Comparison of ENCODE assay signal across 26 mouse cellular contexts in the genomic region with DNA sequence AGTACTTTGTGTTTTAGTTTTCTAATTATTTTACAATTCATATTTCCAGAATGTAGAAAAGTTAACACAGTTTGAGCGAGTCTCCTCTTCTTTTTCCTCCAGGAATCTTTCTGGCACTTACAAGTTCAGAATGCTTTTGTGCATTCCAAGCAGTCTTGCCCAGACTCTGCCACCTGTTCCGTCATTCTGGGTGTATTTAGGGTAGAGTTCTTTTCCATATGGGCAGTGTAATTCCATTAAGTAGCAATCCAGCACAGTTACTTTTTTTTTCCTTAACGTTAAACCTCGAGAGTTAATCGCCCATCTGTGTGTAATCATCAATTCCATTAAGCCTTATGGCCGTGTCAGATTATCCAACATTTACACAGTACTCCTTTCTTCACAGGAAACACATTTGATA.
DNase-seq lines count a peak whose midpoint lies in the region; ATAC-seq lines count a peak whose summit lies in the region.
"Had no signal": no experiment of that assay in that cellular context is flagged by ENCODE, and none has a peak within 500 bp of the region (broad histone marks: within the 10 kb centered on the region; RNA-seq: fewer than 3 reads in every experiment).

No protein-coding gene starts in this region.

- H3K9ac ChIP-seq in midbrain, embryonic 14.5 days (replicated peaks; ENCODE audit: low read length) = no peak overlapping the region
- H3K9ac ChIP-seq: embryonic facial prominence, embryonic 12.5 days; hindbrain, embryonic 15.5 days; liver, embryonic 14.5 days; midbrain, embryonic 13.5 days had no signal

- H3K27me3 ChIP-seq in midbrain, embryonic 14.5 days (ENCODE audit: control insufficient read depth, insufficient read depth, low read length) = no peaks in the 10 kb centered on the region
- H3K27me3 ChIP-seq: embryonic facial prominence, embryonic 12.5 days; hindbrain, embryonic 15.5 days; midbrain, embryonic 13.5 days had no signal

- no peaks in the 10 kb centered on the region for H3K4me1 ChIP-seq in midbrain, embryonic 14.5 days (ENCODE audit: control insufficient read depth, insufficient read depth, low read length)
- H3K4me1 ChIP-seq: embryonic facial prominence, embryonic 12.5 days; hindbrain, embryonic 10.5 days; hindbrain, embryonic 15.5 days; midbrain, embryonic 13.5 days had no signal

- 85% methylated on average over 6 of the region's 6 CpGs for WGBS in midbrain, embryonic 14.5 days

- H3K9me3 ChIP-seq in midbrain, embryonic 14.5 days (ENCODE audit: control insufficient read depth, low read length) = no peaks in the 10 kb centered on the region
- H3K9me3 ChIP-seq: embryonic facial prominence, embryonic 12.5 days; hindbrain, embryonic 10.5 days; hindbrain, embryonic 15.5 days; midbrain, embryonic 13.5 days had no signal

- no peak overlapping the region for H3K4me3 ChIP-seq in midbrain, embryonic 14.5 days (replicated peaks; ENCODE audit: low read depth, low read length)
- H3K4me3 ChIP-seq: embryonic facial prominence, embryonic 12.5 days; hindbrain, embryonic 10.5 days; hindbrain, embryonic 15.5 days; midbrain, embryonic 13.5 days had no signal

- peak; percentile 59; the same call in 1 of the 2 replicates for ATAC-seq in frontal cortex, adult (ENCODE audit: low TSS enrichment)
- ATAC-seq in midbrain, embryonic 14.5 days (ENCODE audit: low FRiP score, low TSS enrichment) = no peak
- ATAC-seq: CD4-positive, CD25-positive, alpha-beta regulatory T cell, adult 4 months; inflammation-experienced regulatory T-cells, adult 6 months; midbrain, embryonic 13.5 days had no signal

- H3K4me2 ChIP-seq in midbrain, embryonic 14.5 days (ENCODE audit: low read length) = no peak overlapping the region
- H3K4me2 ChIP-seq: embryonic facial prominence, embryonic 12.5 days; hindbrain, embryonic 15.5 days; midbrain, embryonic 13.5 days had no signal

- H3K36me3 ChIP-seq in midbrain, embryonic 14.5 days (ENCODE audit: control insufficient read depth, insufficient read depth, low read length) = no peaks in the 10 kb centered on the region
- H3K36me3 ChIP-seq: embryonic facial prominence, embryonic 12.5 days; hindbrain, embryonic 10.5 days; hindbrain, embryonic 15.5 days; midbrain, embryonic 13.5 days had no signal

- no peak for DNase-seq in frontal cortex, postnatal 14 days (ENCODE audit: low spot score in 2 of 2)
- peak; percentile 36 to 40 for DNase-seq in right cerebral cortex, postnatal 10 days (ENCODE audit: low spot score in 2 of 2)
- no peak for DNase-seq in right cerebral cortex, postnatal 14 days
- peak; percentile 26 to 31 for DNase-seq in layer of hippocampus, adult 8-10 months (ENCODE audit: low spot score in 2 of 2)
- DNase-seq in midbrain, embryonic 14.5 days = no peak
- DNase-seq in urinary bladder, postnatal 25 days (ENCODE audit: low spot score) = no peak
- DNase-seq: adrenal gland, postnatal 25 days; cerebellum, adult 8-10 months; cerebellum, postnatal 25 days; heart, postnatal 14 days; kidney, adult 11 months; kidney, postnatal 14 days; left cerebral cortex, postnatal 4 days; liver; lung, adult 2 months; lung, postnatal 10 days; right cerebral cortex, postnatal 4 days had no signal

- no peak overlapping the region for H3K27ac ChIP-seq in midbrain, embryonic 14.5 days (replicated peaks; ENCODE audit: low read depth, low read length)
- H3K27ac ChIP-seq: embryonic facial prominence, embryonic 12.5 days; hindbrain, embryonic 10.5 days; hindbrain, embryonic 15.5 days; liver, embryonic 14.5 days; macrophage; midbrain, embryonic 13.5 days had no signal

Comparison
In these comparisons a context has a peak if more than half of its experiments do, and no peak if none do; other contexts are left out.
1. DNase-seq: peak in right cerebral cortex, postnatal 10 days (2 of 2) and layer of hippocampus, adult 8-10 months (2 of 2); none in frontal cortex, postnatal 14 days (0 of 2), right cerebral cortex, postnatal 14 days (single experiment), midbrain, embryonic 14.5 days (single experiment) and urinary bladder, postnatal 25 days (single experiment).